ENCODE assay signal across 8 mouse cellular contexts in the genomic region with DNA sequence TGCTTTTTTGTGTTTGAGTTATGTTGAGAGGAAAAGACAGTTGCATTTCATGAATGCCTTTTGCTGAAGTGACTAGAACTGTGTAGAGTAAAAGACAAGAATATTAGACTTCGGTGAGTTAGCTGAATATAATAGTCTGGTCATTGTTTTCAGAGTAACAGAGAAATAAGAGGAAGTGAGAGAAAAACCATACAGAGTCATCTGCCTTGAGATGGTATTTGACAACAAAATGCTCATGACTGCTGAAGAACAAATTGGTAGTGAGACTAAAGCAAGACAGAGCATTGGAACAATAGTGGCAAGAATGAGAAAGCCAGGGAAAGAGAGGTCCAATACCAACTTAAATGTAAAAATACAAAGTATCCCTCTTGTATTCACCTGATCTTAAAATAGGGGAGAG. TPM values are rescaled to one million over a fixed set of nuclear protein-coding genes. Genes with fewer than 3 reads are reported as not detected.
DNase-seq lines count a peak whose midpoint lies in the region; ATAC-seq and TF ChIP-seq lines count a peak whose summit lies in the region.

No protein-coding gene starts in this region.

- H3K9ac ChIP-seq in kidney, embryonic 16.5 days (replicated peaks; ENCODE audit: low read length) = no peak overlapping the region
- H3K9ac ChIP-seq in forebrain, embryonic 11.5 days (ENCODE audit: low read length) = peak overlapping the region; percentile 99; the same call in 1 of the 2 replicates
- peak overlapping the region; percentile 98; the same call in 1 of the 2 replicates for H3K9ac ChIP-seq in limb, embryonic 14.5 days (ENCODE audit: low read depth, low read length, severe bottlenecking)
- H3K9ac ChIP-seq in neural tube, embryonic 14.5 days (replicated peaks; ENCODE audit: low read depth, low read length) = no peak overlapping the region

- H3K27me3 ChIP-seq in kidney, embryonic 16.5 days (ENCODE audit: insufficient read depth, low read length) = no peaks in the 10 kb centered on the region
- H3K27me3 ChIP-seq in forebrain, embryonic 11.5 days (ENCODE audit: control insufficient read depth, insufficient read depth, low read length) = no peaks in the 10 kb centered on the region
- H3K27me3 ChIP-seq in limb, embryonic 14.5 days (ENCODE audit: control insufficient read depth, insufficient read depth, low read length) = no peaks in the 10 kb centered on the region
- H3K27me3 ChIP-seq in neural tube, embryonic 14.5 days (ENCODE audit: control insufficient read depth, insufficient read depth, low read length) = no peaks in the 10 kb centered on the region

- WGBS in kidney, embryonic 16.5 days = 91% methylated on average over 1 of the region's 1 CpGs
- WGBS in forebrain, embryonic 11.5 days = 86% methylated on average over 1 of the region's 1 CpGs
- 95% methylated on average over 1 of the region's 1 CpGs for WGBS in limb, embryonic 14.5 days
- WGBS in neural tube, embryonic 14.5 days = 87% methylated on average over 1 of the region's 1 CpGs

- H3K27ac ChIP-seq in kidney, embryonic 16.5 days (ENCODE audit: low read length) = no peak overlapping the region
- no peak overlapping the region for H3K27ac ChIP-seq in forebrain, embryonic 11.5 days (ENCODE audit: low read depth, low read length)
- H3K27ac ChIP-seq in limb, embryonic 14.5 days (replicated peaks; ENCODE audit: low read depth, low read length) = no peak overlapping the region
- no peak overlapping the region for H3K27ac ChIP-seq in neural tube, embryonic 14.5 days (ENCODE audit: low read depth, low read length)

- H3K36me3 ChIP-seq in kidney, embryonic 16.5 days (ENCODE audit: insufficient read depth, low read length) = peaks cover 8% of the 10 kb centered on the region
- H3K36me3 ChIP-seq in forebrain, embryonic 11.5 days (ENCODE audit: control insufficient read depth, insufficient read depth, low read length) = no peaks in the 10 kb centered on the region; the same call in 1 of the 2 replicates
- peaks cover 12% of the 10 kb centered on the region for H3K36me3 ChIP-seq in limb, embryonic 14.5 days (ENCODE audit: control insufficient read depth, insufficient read depth, low read length)
- H3K36me3 ChIP-seq in neural tube, embryonic 14.5 days (ENCODE audit: control insufficient read depth, insufficient read depth, low read length) = no peaks in the 10 kb centered on the region; the same call in 1 of the 2 replicates

- ATAC-seq in kidney, embryonic 16.5 days (ENCODE audit: low FRiP score, low TSS enrichment) = no peak
- ATAC-seq in forebrain, embryonic 11.5 days (replicated peaks; ENCODE audit: low FRiP score) = no peak
- no peak for ATAC-seq in limb, embryonic 14.5 days (ENCODE audit: low FRiP score, low read depth)
- ATAC-seq in neural tube, embryonic 14.5 days (ENCODE audit: low read depth) = no peak

- no peak for DNase-seq in kidney, adult 8-10 months
- no peak for DNase-seq in forebrain, embryonic 11.5 days (ENCODE audit: low spot score)
- DNase-seq in limb, embryonic 14.5 days (ENCODE audit: low spot score) = no peak
- no peak for DNase-seq in spleen, postnatal 14 days (ENCODE audit: low spot score in 2 of 2)
- no peak for DNase-seq in adipocyte (ENCODE audit: low spot score)
- no peak for DNase-seq in thymus, postnatal 25 days

- H3K4me2 ChIP-seq in kidney, embryonic 16.5 days (replicated peaks; ENCODE audit: low read depth, low read length) = peak overlapping the region; percentile 54
- peak overlapping the region; percentile 55; the same call in 1 of the 2 replicates for H3K4me2 ChIP-seq in forebrain, embryonic 11.5 days (ENCODE audit: low read depth, low read length, severe bottlenecking)
- H3K4me2 ChIP-seq in limb, embryonic 14.5 days (replicated peaks; ENCODE audit: low read depth, low read length, severe bottlenecking) = peak overlapping the region; percentile 65
- peak overlapping the region; percentile 68 for H3K4me2 ChIP-seq in neural tube, embryonic 14.5 days (ENCODE audit: low read depth, low read length)

- peaks cover 24% of the 10 kb centered on the region for H3K4me1 ChIP-seq in kidney, embryonic 16.5 days (ENCODE audit: insufficient read depth, low read length)
- H3K4me1 ChIP-seq in forebrain, embryonic 11.5 days (replicated peaks; ENCODE audit: control insufficient read depth, insufficient read depth, low read length) = no peaks in the 10 kb centered on the region
- peaks cover 6% of the 10 kb centered on the region; the same call in 1 of the 2 replicates for H3K4me1 ChIP-seq in limb, embryonic 14.5 days (ENCODE audit: control insufficient read depth, insufficient read depth, low read length)
- peaks cover 12% of the 10 kb centered on the region; the same call in 1 of the 2 replicates for H3K4me1 ChIP-seq in neural tube, embryonic 14.5 days (ENCODE audit: control insufficient read depth, insufficient read depth, low read length)

- TF ChIP-seq POLR2A in limb, embryonic 14.5 days (IDR thresholded peaks at IDR 0.05; ENCODE audit: borderline replicate concordance, extremely low read depth, insufficient read depth, insufficient read length) = no peak

- no peaks in the 10 kb centered on the region for H3K9me3 ChIP-seq in kidney, embryonic 16.5 days (ENCODE audit: low read length)
- H3K9me3 ChIP-seq in forebrain, embryonic 11.5 days (ENCODE audit: control insufficient read depth, low read length) = no peaks in the 10 kb centered on the region
- H3K9me3 ChIP-seq in limb, embryonic 14.5 days (ENCODE audit: control insufficient read depth, low read length) = no peaks in the 10 kb centered on the region
- no peaks in the 10 kb centered on the region for H3K9me3 ChIP-seq in neural tube, embryonic 14.5 days (ENCODE audit: control insufficient read depth, low read length)

- peak overlapping the region; percentile 95 for H3K4me3 ChIP-seq in kidney, embryonic 16.5 days (ENCODE audit: low read length)
- H3K4me3 ChIP-seq in forebrain, embryonic 11.5 days (ENCODE audit: low read depth, low read length) = peak overlapping the region; percentile 66; the same call in 1 of the 2 replicates
- H3K4me3 ChIP-seq in limb, embryonic 14.5 days (replicated peaks; ENCODE audit: low read length) = peak overlapping the region; percentile 91
- peak overlapping the region; percentile 63 for H3K4me3 ChIP-seq in neural tube, embryonic 14.5 days (ENCODE audit: low read depth, low read length)

RNA-seq across cellular contexts. Expression of gene Gstcd, which starts 1.1 kb away (rescaled TPM):
- 6.6 and 7.1 TPM in 2 replicates for polyA plus RNA-seq in kidney, embryonic 16.5 days (2015; fragmentation: Nextera tagmentation; extraction: Ambion mirVana)
- 13.4 and 13.6 TPM in 2 replicates for polyA plus RNA-seq in forebrain, embryonic 11.5 days (2014; fragmentation: Nextera tagmentation; extraction: Ambion mirVana)
- 14.4 and 15.1 TPM in 2 replicates for polyA plus RNA-seq in limb, embryonic 14.5 days (2012; rRNA removed)
- 8.0 and 8.2 TPM in 2 replicates for polyA plus RNA-seq in limb, embryonic 14.5 days (2014; fragmentation: Nextera tagmentation; extraction: Ambion mirVana)
- polyA plus RNA-seq in neural tube, embryonic 14.5 days (2014; fragmentation: Nextera tagmentation; extraction: Ambion mirVana) = 3.6 and 4.1 TPM in 2 replicates

RNA-seq across cellular contexts. Expression of gene Ints12, which starts 1.3 kb away (rescaled TPM):
- 24.5 and 26.5 TPM in 2 replicates for polyA plus RNA-seq in kidney, embryonic 16.5 days (2015; fragmentation: Nextera tagmentation; extraction: Ambion mirVana)
- 22.4 and 22.9 TPM in 2 replicates for polyA plus RNA-seq in forebrain, embryonic 11.5 days (2014; fragmentation: Nextera tagmentation; extraction: Ambion mirVana)
- polyA plus RNA-seq in limb, embryonic 14.5 days (2012; rRNA removed) = 14.3 and 15.2 TPM in 2 replicates
- 21.0 and 21.9 TPM in 2 replicates for polyA plus RNA-seq in limb, embryonic 14.5 days (2014; fragmentation: Nextera tagmentation; extraction: Ambion mirVana)
- 16.6 and 20.6 TPM in 2 replicates for polyA plus RNA-seq in neural tube, embryonic 14.5 days (2014; fragmentation: Nextera tagmentation; extraction: Ambion mirVana)

Comparison
In these comparisons a context has a peak if more than half of its experiments do, and no peak if none do; other contexts are left out.
1. H3K9ac ChIP-seq: peak in forebrain, embryonic 11.5 days (single experiment) and limb, embryonic 14.5 days (single experiment); none in kidney, embryonic 16.5 days (single experiment) and neural tube, embryonic 14.5 days (single experiment).
2. Peak in every context shown above with its lines, with median percentiles within 50 percentile points of each other: H3K4me2 ChIP-seq and H3K4me3 ChIP-seq.